Mouse (Mus musculus): ENCODE data around the gene Sptlc3. TPM values are rescaled to one million over a fixed set of nuclear protein-coding genes. Genes with fewer than 3 reads are reported as not detected.

Sptlc3 gene
- total RNA-seq (2021), result not detected

DNA sequence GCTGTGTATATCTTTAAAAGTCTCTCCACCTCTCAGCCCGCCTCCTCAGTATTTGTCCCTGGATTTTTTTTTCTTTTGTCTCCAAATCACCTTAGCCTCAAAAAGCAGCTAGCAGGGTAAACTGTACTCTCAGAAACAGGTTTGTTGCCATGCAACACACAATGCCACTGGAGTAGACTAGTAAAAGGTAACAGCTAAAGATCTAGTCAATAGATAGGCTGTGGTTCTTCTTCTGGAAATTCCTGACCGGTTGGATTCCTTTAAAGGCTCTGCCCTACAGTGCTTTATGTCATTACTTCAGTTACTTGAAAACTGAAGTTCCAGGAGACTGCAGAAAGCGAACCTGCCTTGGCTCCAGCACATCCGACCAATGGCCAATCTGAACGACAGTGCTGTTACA lies at the start of gene Sptlc3:
Gene Sptlc3 (plus strand): TSS at position 78 of the 400 bp plus-strand sequence.
- intact Hi-C loops (cut with DNase I), result no loop called here
- DNase-seq, result no peak

DNA sequence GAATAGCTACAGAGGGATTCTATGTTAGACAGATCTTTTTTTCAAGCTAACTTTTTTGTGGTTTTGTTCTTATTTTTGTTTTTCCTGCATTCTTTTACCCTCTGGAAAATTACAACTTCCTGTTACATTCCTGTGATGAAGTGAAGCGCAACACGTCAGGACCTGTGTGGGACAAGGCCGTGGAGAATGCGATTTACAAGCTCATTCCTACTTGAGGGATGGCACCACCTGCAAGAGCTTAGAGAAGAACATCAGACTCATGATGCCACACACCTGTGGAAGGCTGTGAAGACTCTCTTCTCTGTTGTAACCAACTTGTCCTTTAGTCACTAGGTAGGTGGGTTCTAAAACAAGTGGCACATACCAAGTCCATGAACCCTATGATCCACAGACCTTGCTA lies 26.0 kb upstream of the Sptlc3 start:
- no peak for DNase-seq
- intact Hi-C loops (cut with DNase I), result no loop called here

DNA sequence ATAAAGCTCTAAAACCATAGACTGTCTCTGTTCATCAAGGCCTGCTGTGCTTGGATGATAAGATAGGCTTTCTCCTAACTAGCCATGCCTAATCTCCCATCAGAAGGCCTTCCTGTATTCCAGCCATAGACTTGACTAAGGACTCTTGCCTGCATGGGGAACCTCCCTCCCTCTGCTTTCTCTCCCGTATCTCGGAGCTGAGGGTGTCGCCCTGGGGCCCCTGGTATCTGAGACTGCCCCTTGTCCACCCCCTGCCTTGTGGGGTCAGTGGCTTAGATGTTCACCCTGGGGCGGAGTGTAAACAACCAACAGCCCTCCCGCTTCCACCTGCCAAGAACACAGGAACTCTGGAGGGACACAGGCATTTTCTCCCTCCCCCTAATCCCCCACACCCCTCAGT lies 5.0 kb upstream of the Sptlc3 start:
- intact Hi-C loops (cut with DNase I), result no loop called here
- no peak for DNase-seq

- DNase-seq, result no peak
- intact Hi-C loops (cut with DNase I), result no loop called here
These were observed 916 bp downstream of the Sptlc3 start for GRCm38 (mm10) chr2:139494629-139495028.

- intact Hi-C loops (cut with DNase I), result no loop called here
- DNase-seq, result no peak
These were observed 68.3 kb downstream of the Sptlc3 start for GRCm38 (mm10) chr2:139561966-139562505.

- DNase-seq, result no peak
These were observed 85.6 kb downstream of the Sptlc3 start for GRCm38 (mm10) chr2:139579280-139579679.

DNA sequence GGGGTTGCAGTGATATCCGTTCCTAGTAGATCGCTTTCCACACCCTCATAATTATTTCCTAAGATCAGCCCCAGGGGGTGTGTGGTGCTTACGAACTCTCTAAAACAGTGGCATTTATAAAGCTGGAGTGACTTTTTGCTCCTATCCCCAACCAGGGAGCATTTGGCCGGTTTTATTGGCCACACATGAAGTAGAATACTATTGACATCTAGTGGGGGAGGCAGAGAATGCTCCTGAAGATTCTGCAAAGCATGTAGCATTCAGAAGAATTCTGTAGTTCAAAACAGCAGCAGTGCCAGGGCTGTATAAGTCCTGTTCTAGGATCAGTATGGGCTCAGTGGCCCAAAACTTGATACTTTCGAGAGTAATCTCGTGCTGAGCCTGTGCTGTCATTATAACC lies 89.1 kb downstream of the Sptlc3 start:
- intact Hi-C loops (cut with DNase I), result no loop called here
- DNase-seq, result peak; percentile 3 to 4

More at GRCm38 (mm10) chr2:139579280-139579679, 85.6 kb downstream of the Sptlc3 start:
- intact Hi-C loops (cut with DNase I), result loop anchor here (2.0 kb wide), 1 partner anchor 198 kb away; no protein-coding TSS in a partner anchor

DNA sequence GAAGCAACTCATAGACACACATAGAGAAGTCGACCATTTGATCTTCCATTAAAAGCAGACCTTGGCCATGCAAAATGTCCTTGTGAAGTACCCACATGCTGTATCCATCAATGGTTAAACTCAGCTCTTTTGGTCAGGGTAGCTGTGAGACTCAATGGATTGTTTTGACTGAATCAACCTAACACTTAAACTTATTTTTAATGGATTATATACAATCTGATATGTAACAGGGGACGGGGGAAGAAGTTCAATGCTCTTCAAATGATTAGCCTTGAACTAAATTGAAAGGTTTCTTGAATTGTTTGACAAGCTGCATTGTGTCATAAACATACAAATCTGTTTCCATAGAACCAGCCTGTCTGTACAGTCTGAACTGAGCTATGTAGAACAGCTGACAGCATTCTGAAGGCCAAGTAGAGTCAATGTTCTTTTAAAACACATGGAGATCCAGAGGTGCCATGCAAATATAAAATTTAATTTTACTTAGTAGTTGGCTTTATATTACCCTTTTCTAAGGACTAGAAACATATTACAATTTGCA lies 94.0 kb downstream of the Sptlc3 start:
- intact Hi-C loops (cut with DNase I), result no loop called here
- DNase-seq, result no peak

DNA sequence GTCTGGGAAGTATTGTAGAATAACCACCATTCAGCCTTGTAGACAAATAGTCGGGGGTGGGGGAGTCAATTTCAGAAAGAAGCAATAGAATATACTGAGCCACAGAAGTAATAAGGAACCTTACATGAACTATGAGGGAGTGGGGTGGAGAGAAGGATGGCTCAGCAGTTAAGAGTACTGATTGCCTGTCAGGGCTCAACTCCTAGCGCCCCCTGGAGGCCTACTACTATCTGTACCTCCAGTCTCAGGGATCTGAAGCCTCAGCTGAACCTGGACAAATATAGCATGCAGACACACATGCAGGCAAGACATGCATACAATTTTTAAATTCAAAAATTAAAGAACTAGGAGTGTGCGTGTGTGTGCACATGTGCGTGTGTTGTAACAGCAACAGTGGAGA lies 96.2 kb downstream of the Sptlc3 start:
- intact Hi-C loops (cut with DNase I), result loop anchor here (2.0 to 5.0 kb wide), 4 partner anchors 87 to 569 kb away; partner anchors contain the start of gene Ism1
- peak; percentile 14 to 48 for DNase-seq

GRCm38 (mm10) chr2:139590888-139591698 lies 97.4 kb downstream of the Sptlc3 start:
- intact Hi-C loops (cut with DNase I), result loop anchor here (1.0 to 5.0 kb wide), 5 partner anchors 86 to 568 kb away; partner anchors contain the start of gene Ism1
- peak; percentile 38 to 69 for DNase-seq

DNA sequence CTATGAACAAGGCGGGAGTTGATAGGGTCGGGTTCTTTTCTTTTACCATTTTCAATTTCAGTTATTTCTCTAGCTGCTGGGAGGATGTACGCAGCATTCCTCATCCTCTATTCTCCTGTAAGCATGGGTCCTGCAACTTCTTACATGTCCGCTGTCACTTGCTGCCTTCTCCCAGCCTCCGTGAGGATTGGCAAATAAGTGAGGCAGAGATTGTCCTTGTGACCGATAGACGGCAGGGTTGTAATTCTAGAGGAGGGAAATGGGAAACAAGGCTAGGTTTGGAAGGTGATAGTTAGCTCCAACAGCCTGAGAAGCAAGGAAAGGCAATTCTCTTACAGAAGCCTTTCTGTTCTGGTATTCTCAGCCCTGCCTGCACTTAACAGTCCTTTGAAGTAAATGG lies 98.4 kb downstream of the Sptlc3 start:
- intact Hi-C loops (cut with DNase I), result loop anchor here (5.0 kb wide), 2 partner anchors 85 to 150 kb away; partner anchors contain the start of gene Ism1
- no peak for DNase-seq

DNA sequence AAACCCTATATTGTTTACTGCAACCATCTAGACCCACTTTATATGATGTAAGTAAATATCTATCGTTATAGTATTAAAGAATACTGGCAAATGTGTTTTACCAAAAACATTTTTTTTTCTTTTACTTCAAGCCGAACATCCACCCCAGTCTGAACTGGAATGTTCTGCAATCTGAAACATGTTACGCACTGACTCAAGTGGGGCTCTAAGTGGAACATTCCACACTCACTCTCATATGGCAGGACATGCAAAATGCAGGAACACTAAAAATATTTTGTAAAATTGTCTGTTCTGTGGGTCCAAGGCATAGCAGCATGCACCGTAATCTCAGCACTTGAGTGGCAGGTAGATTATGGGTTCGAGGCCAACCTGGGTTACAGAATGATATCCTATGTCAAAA lies 103.5 kb downstream of the Sptlc3 start:
- intact Hi-C loops (cut with DNase I), result no loop called here
- DNase-seq, result no peak

- intact Hi-C loops (cut with DNase I), result no loop called here
- DNase-seq, result no peak
These were observed 108.0 kb downstream of the Sptlc3 start for GRCm38 (mm10) chr2:139601543-139602194.

DNA sequence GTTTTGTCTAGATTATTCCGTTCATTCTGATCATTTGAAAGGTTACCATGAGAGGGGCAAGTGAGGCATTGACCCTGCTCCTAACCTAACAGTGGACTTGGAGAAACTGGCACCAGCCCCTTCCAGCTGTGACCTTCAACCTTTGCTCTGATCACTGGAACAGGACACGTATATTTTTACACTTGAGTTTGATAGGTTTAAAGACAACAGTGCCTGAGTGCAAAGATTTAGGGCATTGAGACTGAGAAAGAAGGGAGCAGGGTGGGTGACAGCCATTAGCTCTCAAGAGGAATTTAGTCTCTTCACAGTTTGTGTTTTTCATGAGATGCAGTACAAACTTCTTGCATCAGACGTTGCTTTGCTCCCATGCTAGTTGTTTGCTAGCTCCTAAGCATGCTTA lies 114.5 kb downstream of the Sptlc3 start:
- DNase-seq, result no peak
- intact Hi-C loops (cut with DNase I), result no loop called here

DNA sequence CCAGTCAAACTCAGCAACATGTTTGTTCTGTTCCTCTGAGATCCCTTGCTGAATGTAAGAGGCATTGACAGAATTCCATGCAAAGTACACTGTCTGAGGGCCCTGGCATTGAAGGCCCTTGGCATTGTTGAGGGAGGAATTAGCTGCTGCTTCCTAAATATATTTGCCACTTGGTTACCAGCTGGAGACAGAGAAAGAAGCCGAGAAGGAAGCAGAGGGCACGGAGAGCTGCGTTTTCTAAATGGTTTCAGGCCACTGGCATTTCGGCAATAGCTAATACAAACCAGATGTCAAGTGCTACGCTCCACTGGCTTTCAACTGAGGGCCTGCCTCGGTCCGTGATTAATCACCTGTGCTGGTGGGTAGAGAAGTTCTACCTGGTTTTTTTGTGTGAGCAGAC lies 115.1 kb downstream of the Sptlc3 start:
- intact Hi-C loops (cut with DNase I), result no loop called here
- DNase-seq, result no peak

DNA sequence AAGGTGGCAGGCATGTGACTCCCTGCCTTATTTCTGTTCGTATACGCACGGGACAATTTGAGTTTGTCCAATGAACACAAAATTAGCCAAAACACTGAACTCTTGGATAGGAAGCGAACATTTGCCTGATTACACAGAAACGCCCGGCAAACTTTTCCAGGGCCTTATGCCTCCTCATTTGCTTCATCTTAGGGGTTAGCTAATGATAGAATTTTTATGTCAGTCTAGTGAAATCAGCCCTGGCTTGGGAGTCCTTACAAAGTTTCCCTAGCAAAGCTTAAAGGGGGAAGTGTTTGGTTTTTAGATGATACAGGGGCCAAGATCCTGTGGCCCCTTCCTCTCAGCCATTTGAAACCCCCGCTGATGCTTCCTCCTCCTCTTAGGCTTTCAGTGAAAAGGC lies 115.5 kb downstream of the Sptlc3 start:
- intact Hi-C loops (cut with DNase I), result no loop called here
- no peak for DNase-seq

GRCm38 (mm10) chr2:139609662-139610291 lies 116.1 kb downstream of the Sptlc3 start:
- no peak for DNase-seq
- intact Hi-C loops (cut with DNase I), result no loop called here

DNA sequence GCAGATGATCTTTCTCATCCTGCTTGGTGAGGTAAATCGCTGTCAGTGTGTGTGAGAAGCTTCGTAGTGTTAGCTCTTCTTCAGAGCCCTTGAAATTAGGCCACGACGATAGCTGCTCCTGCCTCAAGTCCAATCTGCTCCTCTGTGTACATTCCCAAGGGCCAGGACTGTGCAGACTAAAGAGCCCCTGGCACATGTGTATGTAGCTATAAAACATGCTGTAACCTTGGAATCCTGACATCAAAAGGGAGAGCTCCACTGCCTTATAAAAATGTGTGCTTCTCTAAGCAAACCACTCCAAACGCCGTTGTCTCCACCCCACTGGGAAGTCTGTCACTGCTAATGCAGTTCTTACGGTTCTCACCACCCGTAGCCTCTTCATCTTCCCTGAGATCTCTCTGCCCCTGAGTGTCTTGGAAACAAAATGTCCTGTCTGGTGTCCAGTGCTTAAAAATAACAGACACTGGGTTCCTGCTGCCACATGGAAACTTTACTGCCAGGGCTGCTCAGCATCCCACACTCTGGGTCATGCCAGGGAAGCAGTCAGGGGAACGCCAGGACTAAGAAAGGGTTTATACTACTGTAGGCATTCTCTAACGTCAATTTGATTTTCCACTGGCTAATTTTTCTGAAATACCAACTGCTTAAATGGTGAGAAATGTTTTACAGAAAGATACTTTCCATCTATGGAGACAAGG lies 118.8 kb downstream of the Sptlc3 start:
- no peak for DNase-seq
- intact Hi-C loops (cut with DNase I), result no loop called here

- DNase-seq, result no peak
- intact Hi-C loops (cut with DNase I), result no loop called here
These were observed 132.8 kb downstream of the Sptlc3 start for GRCm38 (mm10) chr2:139626496-139626895.

DNA sequence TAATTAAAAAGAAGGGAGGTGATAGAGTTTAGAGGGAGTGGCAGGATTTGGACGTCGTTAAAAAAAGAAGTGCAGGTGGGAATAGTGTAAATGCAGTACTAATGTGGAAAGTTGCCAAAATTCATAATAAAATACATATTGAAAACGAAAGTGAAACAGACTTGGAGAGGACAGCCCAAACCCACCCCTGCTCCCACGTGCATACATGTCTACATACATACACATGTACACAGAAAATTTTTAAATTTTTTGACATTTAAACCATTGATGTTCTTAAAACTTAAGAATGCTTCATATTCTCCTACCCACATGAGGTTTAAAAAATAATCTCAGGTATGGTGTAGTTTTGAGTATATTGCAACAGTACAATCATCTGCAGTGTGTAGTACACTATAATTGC lies 135.0 kb downstream of the Sptlc3 start:
- intact Hi-C loops (cut with DNase I), result no loop called here
- DNase-seq, result no peak
